Mouse (Mus musculus): ENCODE measurements around the gene Tm9sf4. TPM values are rescaled to one million over a fixed set of nuclear protein-coding genes. Genes with fewer than 3 reads are reported as not detected.
A peak's percentile ranks its signal among the peaks of the same experiment; 100 is the strongest.

Gene Tm9sf4
- polyA plus RNA-seq, 1 experiment from 2014 or later, result 83.9 TPM

DNA sequence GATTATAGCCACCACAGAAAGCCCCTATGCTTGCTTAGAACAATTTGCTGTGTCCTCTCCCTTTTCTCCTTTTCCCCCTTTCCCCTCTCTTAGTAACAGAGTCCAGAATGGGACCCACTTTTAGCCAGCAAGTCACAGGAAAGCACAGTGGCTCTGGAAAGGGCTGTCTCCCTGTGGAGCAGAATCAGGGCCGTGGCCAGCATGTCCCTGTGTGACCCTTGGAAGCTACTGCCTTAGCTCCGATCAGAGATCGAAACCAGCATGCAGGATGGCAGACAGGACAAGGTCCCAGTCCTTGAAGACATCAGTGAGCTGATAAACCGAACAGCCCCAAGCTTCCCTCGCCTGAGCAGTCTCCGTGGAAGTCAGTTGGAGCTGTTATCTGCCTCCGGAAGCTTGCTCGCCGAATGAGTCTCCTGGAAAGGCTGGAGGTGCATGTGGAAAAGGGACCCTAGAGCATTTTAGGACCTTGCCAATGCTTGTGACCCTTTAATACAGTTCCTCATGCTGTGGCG, 56.8 kb downstream of the Tm9sf4 start:
- H3K4me1 ChIP-seq, result no peaks in the 10 kb centered on the region
- no peak for ATAC-seq (ENCODE audit: insufficient number of reproducible peaks, low FRiP score, low TSS enrichment, low read depth)

DNA sequence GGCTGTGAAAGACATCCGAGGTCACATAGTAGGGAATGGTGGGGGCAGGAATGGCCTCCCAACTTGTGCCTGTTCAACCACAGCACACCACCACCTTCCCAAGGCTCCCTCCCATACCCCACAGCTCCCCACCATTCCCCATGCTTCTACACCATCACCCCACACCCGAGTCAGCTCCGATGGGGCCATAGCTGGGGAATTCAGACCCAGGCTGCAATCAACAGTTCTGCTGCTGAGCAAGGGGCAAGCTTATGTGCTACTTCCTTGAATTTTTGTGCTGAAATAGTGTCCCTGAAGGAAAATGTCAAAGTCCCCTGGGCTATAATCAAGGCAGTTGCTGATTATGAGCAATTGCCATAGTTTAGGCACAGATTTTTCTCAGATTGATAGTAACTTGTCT, 57.4 kb downstream of the Tm9sf4 start:
- WGBS, result 76% methylated on average over 3 of the region's 3 CpGs
- no peak overlapping the region for H3K4me3 ChIP-seq (replicated peaks)
- H3K4me1 ChIP-seq, result no peaks in the 10 kb centered on the region

More for the DNA sequence above, 56.8 kb downstream of the Tm9sf4 start:
- Histone ChIP-seq H3K9ac (no peak overlapping the region), H3K27me3 (no peaks in the 10 kb centered on the region), H3K9me3 (replicated peaks) (no peaks in the 10 kb centered on the region), H3K27ac (replicated peaks) (no peak overlapping the region), H3K4me2 (replicated peaks) (no peak overlapping the region), H3K36me3 (0 out of 2 replicates have a peak, but pooled peaks cover 6% of the 10 kb centered on the region), H3K4me3 (replicated peaks) (no peak overlapping the region)
- 82% methylated on average over 10 of the region's 10 CpGs for WGBS

DNA sequence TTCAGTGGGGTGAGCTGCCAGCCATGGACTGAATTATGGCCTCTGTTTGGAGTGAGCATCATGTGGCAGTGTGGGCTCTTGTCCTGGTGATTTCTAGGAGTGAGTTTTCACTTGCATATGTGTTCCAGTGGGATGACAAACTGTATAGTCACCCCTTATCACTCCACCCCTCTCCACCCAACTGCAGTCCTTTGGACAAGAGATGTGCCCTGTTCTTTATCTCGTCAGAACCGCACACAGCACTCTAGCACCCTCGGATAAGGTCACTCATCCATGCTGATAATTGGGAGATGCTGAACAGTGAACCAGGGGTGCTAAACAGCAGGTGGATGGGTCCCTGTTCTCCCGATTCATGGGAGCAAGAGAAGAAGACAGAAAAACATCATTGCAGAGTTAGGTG, 60.5 kb downstream of the Tm9sf4 start:
- Histone ChIP-seq H3K27me3 (no peaks in the 10 kb centered on the region), H3K36me3 (0 out of 2 replicates have a peak, but pooled peaks cover 6% of the 10 kb centered on the region), H3K4me2 (replicated peaks) (no peak overlapping the region), H3K27ac (replicated peaks) (no peak overlapping the region), H3K4me1 (peaks cover 15% of the 10 kb centered on the region), H3K9ac (no peak overlapping the region), H3K4me3 (replicated peaks) (no peak overlapping the region), H3K9me3 (replicated peaks) (no peaks in the 10 kb centered on the region)
- no peak for ATAC-seq (ENCODE audit: insufficient number of reproducible peaks, low FRiP score, low TSS enrichment, low read depth)
- 84% methylated on average over 4 of the region's 4 CpGs for WGBS

More for the DNA sequence above, 57.4 kb downstream of the Tm9sf4 start:
- H3K27ac ChIP-seq (replicated peaks), result no peak overlapping the region
- no peak overlapping the region for H3K4me2 ChIP-seq (replicated peaks)
- H3K9me3 ChIP-seq (replicated peaks), result no peaks in the 10 kb centered on the region
- H3K36me3 ChIP-seq, result 0 out of 2 replicates have a peak, but pooled peaks cover 6% of the 10 kb centered on the region
- H3K9ac ChIP-seq, result no peak overlapping the region
- H3K27me3 ChIP-seq, result no peaks in the 10 kb centered on the region
- ATAC-seq (ENCODE audit: insufficient number of reproducible peaks, low FRiP score, low TSS enrichment, low read depth), result no peak

DNA sequence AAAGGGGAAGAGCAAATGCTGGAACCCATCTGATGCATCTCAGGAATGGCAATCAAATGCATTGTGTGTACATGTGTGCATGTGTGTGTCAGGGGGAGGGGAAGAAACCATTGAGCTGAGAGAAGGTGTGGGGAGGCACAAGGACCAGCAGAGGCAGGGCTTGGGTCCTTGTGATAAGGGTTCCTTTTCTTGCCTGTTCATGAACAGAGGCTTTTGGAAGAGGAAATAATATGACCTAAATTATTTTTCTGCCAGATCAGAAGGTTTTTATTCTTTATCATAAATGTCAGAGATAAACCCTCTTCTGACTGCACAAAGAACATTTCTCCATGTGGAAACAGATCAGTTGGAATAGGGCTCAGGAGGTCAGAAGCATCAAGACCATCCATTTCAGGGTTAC, 61.0 kb downstream of the Tm9sf4 start:
- Histone ChIP-seq H3K36me3 (0 out of 2 replicates have a peak, but pooled peaks cover 6% of the 10 kb centered on the region), H3K4me1 (peaks cover 15% of the 10 kb centered on the region), H3K27me3 (no peaks in the 10 kb centered on the region), H3K9ac (no peak overlapping the region), H3K9me3 (replicated peaks) (no peaks in the 10 kb centered on the region), H3K4me2 (replicated peaks) (no peak overlapping the region), H3K4me3 (replicated peaks) (no peak overlapping the region), H3K27ac (replicated peaks) (no peak overlapping the region)
- ATAC-seq (ENCODE audit: insufficient number of reproducible peaks, low FRiP score, low TSS enrichment, low read depth), result no peak

DNA sequence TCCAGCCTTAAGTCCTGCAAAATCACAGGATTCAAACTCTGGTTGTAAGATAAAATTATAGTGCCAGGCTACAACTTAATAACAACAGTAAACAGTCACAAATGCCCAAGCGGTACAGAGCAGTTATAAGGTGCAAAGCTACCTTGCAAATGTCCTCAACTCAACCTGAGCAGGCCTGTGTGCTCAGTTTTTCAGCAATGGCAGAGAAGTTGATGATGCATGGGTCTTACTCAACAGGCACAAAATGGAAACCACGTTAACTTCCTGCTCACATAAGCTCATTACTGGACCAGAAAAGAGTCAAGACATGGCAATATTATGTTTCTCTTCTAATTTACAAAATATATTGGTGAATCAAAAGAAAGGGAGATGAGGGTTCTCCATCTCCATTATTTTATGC, 61.5 kb downstream of the Tm9sf4 start:
- Histone ChIP-seq H3K27ac (replicated peaks) (no peak overlapping the region), H3K27me3 (no peaks in the 10 kb centered on the region), H3K4me1 (peaks cover 15% of the 10 kb centered on the region), H3K9me3 (replicated peaks) (no peaks in the 10 kb centered on the region), H3K4me2 (replicated peaks) (no peak overlapping the region), H3K36me3 (0 out of 2 replicates have a peak, but pooled peaks cover 6% of the 10 kb centered on the region), H3K9ac (no peak overlapping the region), H3K4me3 (replicated peaks) (no peak overlapping the region)
- WGBS, result 91% methylated on average over 2 of the region's 2 CpGs
- ATAC-seq (ENCODE audit: insufficient number of reproducible peaks, low FRiP score, low TSS enrichment, low read depth), result no peak

DNA sequence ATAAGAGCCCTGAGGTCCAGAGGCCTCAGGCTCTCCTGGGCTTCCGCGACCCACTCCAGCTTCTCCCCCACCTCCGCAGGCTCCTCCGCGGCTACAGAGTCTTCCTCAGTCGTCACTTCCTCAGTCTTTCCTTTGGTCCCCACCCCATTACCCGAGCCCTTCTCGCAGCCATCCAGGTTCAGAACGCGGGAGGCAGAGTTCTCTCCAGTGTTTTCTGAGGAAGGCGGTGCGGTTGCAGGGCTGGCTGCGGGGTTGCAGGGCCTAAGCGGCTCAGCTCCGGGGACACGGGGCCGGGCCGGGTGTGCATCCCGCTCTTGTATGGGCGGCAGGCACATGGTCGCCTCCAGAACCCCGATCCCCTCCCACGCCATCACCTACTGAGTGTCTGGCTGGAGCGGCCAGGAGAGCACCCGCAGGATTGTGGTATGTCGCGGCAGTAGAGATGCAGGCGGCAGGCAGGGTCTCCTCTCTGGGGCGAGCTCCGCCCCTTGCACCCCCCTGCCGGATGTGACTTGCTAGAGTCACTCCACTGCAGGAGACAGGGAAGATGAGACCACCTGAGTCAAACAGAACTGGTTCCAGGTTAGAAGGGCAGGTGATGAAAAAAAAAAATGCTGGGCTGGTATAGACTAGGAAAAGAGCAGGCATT, 64.0 kb downstream of the Tm9sf4 start, which contains the start of gene Tspyl3:
TSS of gene Tspyl3 (minus strand) at position 496 of the 649 bp plus-strand sequence.
- ATAC-seq (ENCODE audit: insufficient number of reproducible peaks, low FRiP score, low TSS enrichment, low read depth), result peak; percentile 82
- peak within 1 kb of the TSS; percentile 79 for H3K9ac ChIP-seq
- H3K27me3 ChIP-seq, result no peaks in the 10 kb centered on the region
- peaks cover 15% of the 10 kb centered on the region for H3K4me1 ChIP-seq
- H3K36me3 ChIP-seq, result peaks cover 27% of the 10 kb centered on the region
- 2% methylated on average over 31 of the region's 31 CpGs for whole genome bisulfite sequencing
- H3K4me3 ChIP-seq (replicated peaks), result peak within 1 kb of the TSS; percentile 67
- peak within 1 kb of the TSS; percentile 67 for H3K4me2 ChIP-seq (replicated peaks)
- H3K27ac ChIP-seq (replicated peaks), result peak within 1 kb of the TSS; percentile 79
- no peaks in the 10 kb centered on the region for H3K9me3 ChIP-seq (replicated peaks)

DNA sequence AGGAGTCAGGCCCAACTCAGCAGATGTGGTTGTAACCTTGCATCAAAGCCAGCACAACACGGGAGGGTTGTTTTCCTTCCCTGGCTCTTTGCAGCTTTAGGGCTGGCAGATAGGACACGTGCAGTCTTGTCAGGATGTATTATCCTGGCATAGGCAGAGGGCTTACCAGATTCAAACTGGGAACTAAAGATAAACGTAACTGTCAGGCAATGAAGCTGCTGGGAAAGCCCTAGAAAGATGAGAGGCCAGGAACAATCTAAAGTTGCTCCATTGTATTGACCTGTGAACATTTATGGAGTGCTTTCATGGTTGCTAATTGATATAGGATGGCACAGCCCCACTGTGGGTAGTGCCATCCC, 64.5 kb downstream of the Tm9sf4 start:
- no peaks in the 10 kb centered on the region for H3K9me3 ChIP-seq (replicated peaks)
- no peaks in the 10 kb centered on the region for H3K27me3 ChIP-seq
- H3K4me3 ChIP-seq (replicated peaks), result peak overlapping the region; percentile 67
- H3K4me1 ChIP-seq, result peaks cover 15% of the 10 kb centered on the region
- peak overlapping the region; percentile 79 for H3K27ac ChIP-seq (replicated peaks)
- WGBS, result 6% methylated on average over 3 of the region's 3 CpGs
- peaks cover 32% of the 10 kb centered on the region for H3K36me3 ChIP-seq
- peak overlapping the region; percentile 67 for H3K4me2 ChIP-seq (replicated peaks)
- H3K9ac ChIP-seq, result peak overlapping the region; percentile 79
- no peak for ATAC-seq (ENCODE audit: insufficient number of reproducible peaks, low FRiP score, low TSS enrichment, low read depth)

DNA sequence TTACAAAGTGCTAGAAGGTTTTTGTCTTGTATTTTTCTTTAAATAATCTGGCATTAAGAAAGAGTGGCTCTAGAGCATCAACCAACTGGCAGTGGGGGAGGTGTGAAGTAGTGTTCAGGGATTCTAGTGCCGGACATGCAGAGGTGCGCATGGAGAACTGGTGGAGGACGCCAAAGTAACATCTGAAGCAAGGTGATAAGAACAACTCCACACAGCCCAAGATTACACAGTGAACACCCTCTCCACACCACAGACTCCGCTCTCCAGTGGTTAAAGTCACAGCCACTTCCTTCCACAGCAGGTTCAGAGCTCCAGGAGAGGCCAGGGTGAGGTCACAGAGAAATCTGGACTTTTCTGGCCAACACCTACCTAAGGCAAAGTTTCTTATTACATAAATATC, 66.9 kb downstream of the Tm9sf4 start:
- H3K9me3 ChIP-seq (replicated peaks), result no peaks in the 10 kb centered on the region
- H3K36me3 ChIP-seq, result peaks cover 47% of the 10 kb centered on the region
- H3K27me3 ChIP-seq, result no peaks in the 10 kb centered on the region
- no peak overlapping the region for H3K9ac ChIP-seq
- no peak overlapping the region for H3K4me3 ChIP-seq (replicated peaks)
- H3K4me2 ChIP-seq (replicated peaks), result no peak overlapping the region
- peaks cover 15% of the 10 kb centered on the region for H3K4me1 ChIP-seq
- ATAC-seq (ENCODE audit: insufficient number of reproducible peaks, low FRiP score, low TSS enrichment, low read depth), result no peak
- no peak overlapping the region for H3K27ac ChIP-seq (replicated peaks)
- 93% methylated on average over 4 of the region's 4 CpGs for WGBS

DNA sequence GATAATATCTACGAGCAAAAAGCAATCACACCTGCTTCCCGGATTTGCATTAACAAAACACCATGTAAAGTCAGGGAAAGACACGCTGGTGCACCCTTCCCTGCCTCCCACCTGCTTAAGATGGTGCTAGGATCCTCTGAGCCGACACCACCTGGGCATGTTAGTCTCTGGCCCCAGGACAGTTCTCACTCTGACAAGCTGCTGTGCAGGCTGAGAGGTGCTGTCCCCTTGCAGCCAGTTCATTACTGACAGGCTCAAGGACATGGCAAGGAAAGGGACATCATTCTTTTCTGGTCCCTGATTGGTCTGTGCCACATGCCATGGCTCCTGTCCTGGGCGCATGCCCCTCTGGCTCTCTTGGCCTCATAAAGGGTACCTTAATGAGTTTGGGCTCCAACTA, 67.4 kb downstream of the Tm9sf4 start:
- no peaks in the 10 kb centered on the region for H3K27me3 ChIP-seq
- no peaks in the 10 kb centered on the region for H3K9me3 ChIP-seq (replicated peaks)
- H3K36me3 ChIP-seq, result peaks cover 49% of the 10 kb centered on the region
- no peak overlapping the region for H3K27ac ChIP-seq (replicated peaks)
- H3K4me1 ChIP-seq, result peaks cover 15% of the 10 kb centered on the region
- no peak overlapping the region for H3K4me2 ChIP-seq (replicated peaks)
- H3K4me3 ChIP-seq (replicated peaks), result no peak overlapping the region
- no peak for ATAC-seq (ENCODE audit: insufficient number of reproducible peaks, low FRiP score, low TSS enrichment, low read depth)
- H3K9ac ChIP-seq, result no peak overlapping the region
- 81% methylated on average over 5 of the region's 5 CpGs for WGBS

DNA sequence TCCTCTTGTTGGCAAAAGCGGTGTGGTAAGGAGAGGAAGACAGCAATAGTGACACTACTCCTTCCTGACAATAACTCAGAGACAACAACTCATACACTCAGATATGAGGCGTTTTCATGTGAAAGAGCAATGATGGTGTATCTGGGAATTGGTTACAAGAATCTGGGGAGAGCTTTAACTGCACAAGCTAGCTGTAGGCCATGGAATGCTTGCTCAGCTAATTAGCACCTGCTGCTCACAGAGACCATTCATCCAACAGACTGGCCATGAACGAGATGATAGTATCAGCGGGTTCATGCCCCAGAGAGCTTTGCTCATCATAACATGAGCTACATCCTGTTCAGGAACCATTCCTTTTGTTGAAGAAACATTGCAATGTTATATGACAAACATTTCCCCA, 76.1 kb downstream of the Tm9sf4 start:
- Histone ChIP-seq H3K36me3 (peaks cover 34% of the 10 kb centered on the region), H3K4me3 (replicated peaks) (no peak overlapping the region), H3K4me1 (peaks cover 33% of the 10 kb centered on the region), H3K9me3 (replicated peaks) (no peaks in the 10 kb centered on the region), H3K27ac (replicated peaks) (0 out of 2 replicates have a peak overlapping the region, but pooled peaks have one; percentile 76), H3K9ac (no peak overlapping the region), H3K4me2 (replicated peaks) (no peak overlapping the region), H3K27me3 (no peaks in the 10 kb centered on the region)
- ATAC-seq (ENCODE audit: insufficient number of reproducible peaks, low FRiP score, low TSS enrichment, low read depth), result no peak
- 65% methylated on average over 4 of the region's 4 CpGs for WGBS

DNA sequence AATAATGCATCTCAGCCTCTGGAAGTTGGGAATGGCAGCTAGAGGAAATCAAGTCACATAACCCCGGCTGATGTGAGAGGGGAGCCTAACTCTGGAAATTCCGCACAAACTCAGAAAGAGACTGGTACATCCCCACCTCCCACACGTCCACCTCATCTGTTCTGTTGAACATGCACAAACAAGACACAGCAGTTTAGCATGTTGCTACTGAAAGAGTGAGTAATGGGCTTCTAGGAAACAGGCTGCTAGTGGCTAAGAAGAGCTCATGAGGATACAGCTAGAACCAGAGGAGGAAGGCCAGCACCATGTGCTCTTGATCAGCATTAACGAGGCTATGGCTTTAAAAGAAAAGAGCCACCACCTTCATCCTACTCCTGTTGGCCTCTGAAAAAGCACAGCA, 76.8 kb downstream of the Tm9sf4 start:
- WGBS, result 62% methylated on average over 4 of the region's 4 CpGs
- Histone ChIP-seq H3K4me2 (replicated peaks) (peak overlapping the region; percentile 77; the same call in 1 of the 2 replicates), H3K36me3 (peaks cover 30% of the 10 kb centered on the region), H3K9ac (no peak overlapping the region), H3K4me1 (peaks cover 38% of the 10 kb centered on the region), H3K9me3 (replicated peaks) (no peaks in the 10 kb centered on the region), H3K27ac (replicated peaks) (peak overlapping the region; percentile 76), H3K4me3 (replicated peaks) (0 out of 2 replicates have a peak overlapping the region, but pooled peaks have one; percentile 2), H3K27me3 (no peaks in the 10 kb centered on the region)
- ATAC-seq (ENCODE audit: insufficient number of reproducible peaks, low FRiP score, low TSS enrichment, low read depth), result no peak
